9 mouse cellular contexts compared by ENCODE assay signal in genomic region chr5:33705612-33706349, GRCm38 (mm10). TPM values are rescaled to one million over a fixed set of nuclear protein-coding genes. Genes with fewer than 3 reads are reported as not detected.
DNase-seq lines count a peak whose midpoint lies in the region; ATAC-seq lines count a peak whose summit lies in the region.
"Had no signal": no experiment of that assay in that cellular context is flagged by ENCODE, and none has a peak within 500 bp of the region (broad histone marks: within the 10 kb centered on the region; RNA-seq: fewer than 3 reads in every experiment).

No protein-coding gene starts in this region.

- DNase-seq in cerebellum, postnatal 10 days: peak; percentile 57 to 66
- DNase-seq in cerebellum, adult 18-20 months: no peak
- DNase-seq in layer of hippocampus, postnatal 10 days (ENCODE audit: low spot score in 2 of 2): peak; percentile 59 to 66
- no peak for DNase-seq in layer of hippocampus, adult 8-10 months (ENCODE audit: low spot score in 2 of 2)
- no peak for DNase-seq in adrenal gland, postnatal 25 days
- DNase-seq in thymus, postnatal 10 days (ENCODE audit: low spot score in 2 of 2): no peak

- no peak overlapping the region for H3K4me2 ChIP-seq in forebrain, embryonic 15.5 days (replicated peaks)
- H3K4me2 ChIP-seq in midbrain, embryonic 12.5 days (replicated peaks): peak overlapping the region; percentile 25
- H3K4me2 ChIP-seq: embryonic facial prominence, embryonic 12.5 days had no signal

- H3K9ac ChIP-seq in forebrain, embryonic 15.5 days (replicated peaks): no peak overlapping the region
- no peak overlapping the region; the same call in 1 of the 2 replicates for H3K9ac ChIP-seq in midbrain, embryonic 12.5 days (replicated peaks)
- H3K9ac ChIP-seq: embryonic facial prominence, embryonic 12.5 days had no signal

- H3K27ac ChIP-seq in forebrain, embryonic 15.5 days (replicated peaks): peak overlapping the region; percentile 73
- H3K27ac ChIP-seq in midbrain, embryonic 12.5 days (replicated peaks): peak overlapping the region; percentile 84
- H3K27ac ChIP-seq: embryonic facial prominence, embryonic 12.5 days had no signal

- H3K4me1 ChIP-seq in forebrain, embryonic 15.5 days: peaks cover 28% of the 10 kb centered on the region
- H3K4me1 ChIP-seq in midbrain, embryonic 12.5 days: peaks cover 49% of the 10 kb centered on the region

- no peaks in the 10 kb centered on the region for H3K36me3 ChIP-seq in forebrain, embryonic 15.5 days
- H3K36me3 ChIP-seq in midbrain, embryonic 12.5 days: no peaks in the 10 kb centered on the region
- H3K36me3 ChIP-seq: embryonic facial prominence, embryonic 12.5 days had no signal

- H3K9me3 ChIP-seq in forebrain, embryonic 15.5 days: no peaks in the 10 kb centered on the region
- no peaks in the 10 kb centered on the region for H3K9me3 ChIP-seq in midbrain, embryonic 12.5 days
- H3K9me3 ChIP-seq: embryonic facial prominence, embryonic 12.5 days had no signal

- no peaks in the 10 kb centered on the region for H3K27me3 ChIP-seq in forebrain, embryonic 15.5 days
- H3K27me3 ChIP-seq in midbrain, embryonic 12.5 days: peaks cover 73% of the 10 kb centered on the region

- no peak overlapping the region for H3K4me3 ChIP-seq in forebrain, embryonic 15.5 days
- no peak overlapping the region for H3K4me3 ChIP-seq in midbrain, embryonic 12.5 days
- H3K4me3 ChIP-seq: embryonic facial prominence, embryonic 12.5 days had no signal

- WGBS in forebrain, embryonic 15.5 days: 12% methylated on average over 9 of the region's 9 CpGs
- 14% methylated on average over 9 of the region's 9 CpGs for WGBS in midbrain, embryonic 12.5 days

- no peak; the same call in 1 of the 2 replicates for ATAC-seq in forebrain, embryonic 15.5 days (replicated peaks)
- ATAC-seq in midbrain, embryonic 12.5 days (ENCODE audit: low FRiP score, low read depth): no peak; the same call in 1 of the 2 replicates

RNA-seq across cellular contexts. Expression of gene Fgfr3, which starts 15.7 kb away (rescaled TPM):
- 100 to 1,000 TPM; 123 to 134 TPM for total RNA-seq in layer of hippocampus, postnatal 10 days (2021)
- total RNA-seq in layer of hippocampus, adult 8-10 months (2022): 100 to 1,000 TPM; 116 to 143 (median 125) TPM
- polyA plus RNA-seq in forebrain, embryonic 15.5 days (2015; fragmentation: Nextera tagmentation; extraction: Ambion mirVana): 32.9 and 44.3 TPM in 2 replicates
- 66.2 and 88.3 TPM in 2 replicates for polyA plus RNA-seq in midbrain, embryonic 12.5 days (2016; fragmentation: Nextera tagmentation; extraction: Ambion mirVana)
- total RNA-seq in adrenal gland, postnatal 25 days (2021): 2.0 and 3.2 TPM in 2 replicates

RNA-seq across cellular contexts. Expression of gene Tmem129, which starts 47.6 kb away (rescaled TPM):
- total RNA-seq in layer of hippocampus, postnatal 10 days (2021): 10 to 100 TPM; 21.4 to 22.4 TPM
- total RNA-seq in layer of hippocampus, adult 8-10 months (2022): 10 to 100 TPM; 22.4 to 25.7 (median 25.2) TPM
- polyA plus RNA-seq in forebrain, embryonic 15.5 days (2015; fragmentation: Nextera tagmentation; extraction: Ambion mirVana): 31.0 and 35.0 TPM in 2 replicates
- 31.8 and 37.5 TPM in 2 replicates for polyA plus RNA-seq in midbrain, embryonic 12.5 days (2016; fragmentation: Nextera tagmentation; extraction: Ambion mirVana)
- 27.7 and 29.5 TPM in 2 replicates for total RNA-seq in adrenal gland, postnatal 25 days (2021)

RNA-seq across cellular contexts. Expression of gene Tacc3, which starts 47.9 kb away (rescaled TPM):
- 10 to 100 TPM; 12.4 to 14.1 TPM for total RNA-seq in layer of hippocampus, postnatal 10 days (2021)
- 1 to 10 TPM; 4.1 to 7.2 (median 4.4) TPM for total RNA-seq in layer of hippocampus, adult 8-10 months (2022)
- polyA plus RNA-seq in forebrain, embryonic 15.5 days (2015; fragmentation: Nextera tagmentation; extraction: Ambion mirVana): 91.5 and 98.2 TPM in 2 replicates
- polyA plus RNA-seq in midbrain, embryonic 12.5 days (2016; fragmentation: Nextera tagmentation; extraction: Ambion mirVana): 203 and 205 TPM in 2 replicates
- total RNA-seq in adrenal gland, postnatal 25 days (2021): 14.2 and 14.4 TPM in 2 replicates

RNA-seq across cellular contexts. Expression of gene Slbp, which starts 53.4 kb away (rescaled TPM):
- 10 to 100 TPM; 28.7 to 31.7 TPM for total RNA-seq in layer of hippocampus, postnatal 10 days (2021)
- 10 to 100 TPM; 18.1 to 28.3 (median 23.1) TPM for total RNA-seq in layer of hippocampus, adult 8-10 months (2022)
- polyA plus RNA-seq in forebrain, embryonic 15.5 days (2015; fragmentation: Nextera tagmentation; extraction: Ambion mirVana): 129 and 141 TPM in 2 replicates
- polyA plus RNA-seq in midbrain, embryonic 12.5 days (2016; fragmentation: Nextera tagmentation; extraction: Ambion mirVana): 231 TPM in 2 replicates
- 48.6 and 54.7 TPM in 2 replicates for total RNA-seq in adrenal gland, postnatal 25 days (2021)

Comparison
In these comparisons a context has a peak if more than half of its experiments do, and no peak if none do; other contexts are left out.
1. DNase-seq: peak in cerebellum, postnatal 10 days (2 of 2) and layer of hippocampus, postnatal 10 days (2 of 2); none in cerebellum, adult 18-20 months (0 of 2), layer of hippocampus, adult 8-10 months (0 of 2), adrenal gland, postnatal 25 days (single experiment) and thymus, postnatal 10 days (0 of 2).
2. RNA of gene Fgfr3, which starts 15.7 kb away (total RNA-seq): 123 to 134 TPM in layer of hippocampus, postnatal 10 days and 116 to 143 TPM in layer of hippocampus, adult 8-10 months; 2.0 to 3.2 TPM in adrenal gland, postnatal 25 days; every median in the first group is over 10 times any median in the second.